Mouse (Mus musculus) embryonic facial prominence, embryonic 13.5 days (tissue): Measurements from ENCODE around the gene Pold3. TPM values are rescaled to one million over a fixed set of nuclear protein-coding genes. Genes with fewer than 3 reads are reported as not detected.
"Not testable (repeated sequence)": the region's sequence is repeated elsewhere in the genome, so short reads cannot be mapped to it uniquely, and the experiment has no call there.

Experiments used
- ATAC-seq: fragments of 200-750 bp; cut with Nextera tagmentation; 2 replicates; pipeline ENCODE4 v1.8.0; 2017; ENCODE audit warnings: low read depth; ENCODE audit not compliant: insufficient number of reproducible peaks, insufficient read depth, low FRiP score, low TSS enrichment
- H3K27ac ChIP-seq: fragments of 300-500 bp; sonication (generic); 2 replicates; pipeline ENCODE4 v1.5.1; 2015; ENCODE audit warnings: moderate library complexity, mild to moderate bottlenecking, inconsistent platforms
- H3K27me3 ChIP-seq: fragments of 300-500 bp; sonication (generic); 2 replicates; pipeline ENCODE4 v1.6.1; 2015; ENCODE audit warnings: mild to moderate bottlenecking, inconsistent platforms
- H3K36me3 ChIP-seq: fragments of 300-500 bp; sonication (generic); 2 replicates; pipeline ENCODE4 v1.6.1; 2015; ENCODE audit warnings: mild to moderate bottlenecking, inconsistent platforms
- H3K4me1 ChIP-seq: fragments of 300-500 bp; sonication (generic); 2 replicates; pipeline ENCODE4 v1.6.1; 2015; ENCODE audit warnings: inconsistent platforms
- H3K4me2 ChIP-seq: fragments of 300-500 bp; sonication (generic); 2 replicates; pipeline ENCODE4 v1.6.1; 2015; ENCODE audit warnings: moderate library complexity, mild to moderate bottlenecking, inconsistent platforms
- H3K4me3 ChIP-seq: fragments of 300-500 bp; sonication (generic); 2 replicates; pipeline ENCODE4 v1.5.1; 2015; ENCODE audit warnings: mild to moderate bottlenecking, inconsistent platforms
- H3K9ac ChIP-seq: fragments of 300-500 bp; sonication (generic); 2 replicates; pipeline ENCODE4 v1.6.1; 2015; ENCODE audit warnings: mild to moderate bottlenecking, inconsistent platforms
- H3K9me3 ChIP-seq: fragments of 300-500 bp; sonication (generic); 2 replicates; pipeline ENCODE4 v1.6.1; 2016; ENCODE audit warnings: inconsistent platforms
- WGBS: fragments of 180-500 bp; shearing (Covaris S2); methylation state at CpG from one replicate; pipeline ENCODE4 v1.1.7; 2015; ENCODE audit warnings: mixed read lengths; 5-methylcytosine and 5-hydroxymethylcytosine counted together
- polyA plus RNA-seq: library from polyadenylated mRNA; unstranded; fragments of >200 nt; fragmentation: Nextera tagmentation; extraction: Ambion mirVana; gene quantifications from 2 replicates; pipeline ENCODE4 v1.2.1, GENCODE M21; 2015

Pold3 gene
- polyA plus RNA-seq, 1 experiment from 2014 or later = 74.2 TPM

GRCm38 (mm10) chr7:100108341-100108740, 13.0 kb downstream of the Pold3 start:
- no peak for ATAC-seq
- 69% methylated on average over 3 of the region's 3 CpGs for WGBS

GRCm38 (mm10) chr7:100104677-100105076, 16.7 kb downstream of the Pold3 start:
- ATAC-seq = no peak
- WGBS = 94% methylated on average over 4 of the region's 4 CpGs

More at GRCm38 (mm10) chr7:100108341-100108740, 13.0 kb downstream of the Pold3 start:
- H3K27me3 ChIP-seq = no peaks in the 10 kb centered on the region
- H3K27ac ChIP-seq = no peak overlapping the region
- no peaks in the 10 kb centered on the region for H3K9me3 ChIP-seq
- H3K9ac ChIP-seq = no peak overlapping the region
- H3K4me2 ChIP-seq = no peak overlapping the region
- H3K4me3 ChIP-seq = no peak overlapping the region
- no peaks in the 10 kb centered on the region for H3K4me1 ChIP-seq
- H3K36me3 ChIP-seq = peaks cover 66% of the 10 kb centered on the region

GRCm38 (mm10) chr7:100100031-100100595, 21.3 kb downstream of the Pold3 start:
- H3K4me3 ChIP-seq = no peak overlapping the region
- no peak overlapping the region for H3K27ac ChIP-seq
- 90% methylated on average over 5 of the region's 5 CpGs for WGBS
- no peaks in the 10 kb centered on the region for H3K27me3 ChIP-seq
- H3K4me1 ChIP-seq = no peaks in the 10 kb centered on the region
- peaks cover 83% of the 10 kb centered on the region for H3K36me3 ChIP-seq
- no peak overlapping the region for H3K9ac ChIP-seq
- H3K9me3 ChIP-seq = no peaks in the 10 kb centered on the region
- no peak for ATAC-seq
- H3K4me2 ChIP-seq = no peak overlapping the region

More at GRCm38 (mm10) chr7:100104677-100105076, 16.7 kb downstream of the Pold3 start:
- Histone ChIP-seq H3K36me3 (peaks cover 77% of the 10 kb centered on the region), H3K9me3 (no peaks in the 10 kb centered on the region), H3K4me2 (no peak overlapping the region), H3K4me3 (no peak overlapping the region), H3K27ac (no peak overlapping the region), H3K27me3 (no peaks in the 10 kb centered on the region), H3K4me1 (no peaks in the 10 kb centered on the region), H3K9ac (no peak overlapping the region)

GRCm38 (mm10) chr7:100086891-100087290, 34.5 kb downstream of the Pold3 start:
- Histone ChIP-seq H3K4me1 (no peaks in the 10 kb centered on the region), H3K36me3 (peaks cover 91% of the 10 kb centered on the region), H3K4me3 (no peak overlapping the region), H3K4me2 (no peak overlapping the region), H3K9me3 (no peaks in the 10 kb centered on the region), H3K27me3 (no peaks in the 10 kb centered on the region), H3K27ac (no peak overlapping the region), H3K9ac (no peak overlapping the region)
- ATAC-seq = no peak
- WGBS = 93% methylated on average over 5 of the region's 5 CpGs

GRCm38 (mm10) chr7:100086159-100086755, 35.1 kb downstream of the Pold3 start:
- H3K27me3 ChIP-seq = no peaks in the 10 kb centered on the region
- ATAC-seq = no peak
- no peak overlapping the region for H3K4me3 ChIP-seq
- no peak overlapping the region for H3K9ac ChIP-seq
- 89% methylated on average over 8 of the region's 8 CpGs for WGBS
- no peak overlapping the region for H3K4me2 ChIP-seq
- peaks cover 88% of the 10 kb centered on the region for H3K36me3 ChIP-seq
- H3K9me3 ChIP-seq = no peaks in the 10 kb centered on the region
- no peaks in the 10 kb centered on the region for H3K4me1 ChIP-seq
- H3K27ac ChIP-seq = no peak overlapping the region

GRCm38 (mm10) chr7:100083812-100084211, 37.6 kb downstream of the Pold3 start:
- ATAC-seq = no peak
- peaks cover 77% of the 10 kb centered on the region for H3K36me3 ChIP-seq
- no peak overlapping the region for H3K4me2 ChIP-seq
- no peaks in the 10 kb centered on the region for H3K27me3 ChIP-seq
- peaks cover 4% of the 10 kb centered on the region; the same call in 1 of the 2 replicates for H3K4me1 ChIP-seq
- H3K27ac ChIP-seq = no peak overlapping the region
- 72% methylated on average over 6 of the region's 6 CpGs for WGBS
- H3K4me3 ChIP-seq = no peak overlapping the region
- no peaks in the 10 kb centered on the region for H3K9me3 ChIP-seq
- no peak overlapping the region for H3K9ac ChIP-seq

GRCm38 (mm10) chr7:100082836-100083235, 38.5 kb downstream of the Pold3 start:
- Histone ChIP-seq H3K4me1 (peaks cover 4% of the 10 kb centered on the region; the same call in 1 of the 2 replicates), H3K27me3 (no peaks in the 10 kb centered on the region), H3K9ac (no peak overlapping the region), H3K36me3 (peaks cover 74% of the 10 kb centered on the region), H3K4me3 (no peak overlapping the region), H3K4me2 (no peak overlapping the region), H3K27ac (no peak overlapping the region), H3K9me3 (no peaks in the 10 kb centered on the region)
- WGBS = 88% methylated on average over 6 of the region's 6 CpGs
- no peak for ATAC-seq

GRCm38 (mm10) chr7:100080087-100080781, 41.1 kb downstream of the Pold3 start:
- H3K4me2 ChIP-seq = no peak overlapping the region
- H3K9me3 ChIP-seq = no peaks in the 10 kb centered on the region
- 70% methylated on average over 12 of the region's 12 CpGs for WGBS
- H3K27ac ChIP-seq = 0 out of 2 replicates have a peak overlapping the region, but pooled peaks have one; percentile 2
- no peak for ATAC-seq
- H3K27me3 ChIP-seq = no peaks in the 10 kb centered on the region
- H3K36me3 ChIP-seq = peaks cover 49% of the 10 kb centered on the region
- no peak overlapping the region for H3K4me3 ChIP-seq
- H3K9ac ChIP-seq = no peak overlapping the region
- peaks cover 4% of the 10 kb centered on the region; the same call in 1 of the 2 replicates for H3K4me1 ChIP-seq

GRCm38 (mm10) chr7:100077071-100077470, 44.3 kb downstream of the Pold3 start:
- Histone ChIP-seq H3K9ac (no peak overlapping the region), H3K4me3 (no peak overlapping the region), H3K27ac (no peak overlapping the region), H3K4me2 (no peak overlapping the region), H3K27me3 (no peaks in the 10 kb centered on the region), H3K36me3 (peaks cover 18% of the 10 kb centered on the region), H3K4me1 (peaks cover 4% of the 10 kb centered on the region; the same call in 1 of the 2 replicates), H3K9me3 (no peaks in the 10 kb centered on the region)
- 89% methylated on average over 4 of the region's 4 CpGs for WGBS
- no peak for ATAC-seq

GRCm38 (mm10) chr7:100076296-100076695, 45.1 kb downstream of the Pold3 start:
- no peak overlapping the region for H3K27ac ChIP-seq
- H3K27me3 ChIP-seq = no peaks in the 10 kb centered on the region
- no peak overlapping the region for H3K9ac ChIP-seq
- peaks cover 4% of the 10 kb centered on the region; the same call in 1 of the 2 replicates for H3K4me1 ChIP-seq
- H3K9me3 ChIP-seq = no peaks in the 10 kb centered on the region
- H3K36me3 ChIP-seq = peaks cover 17% of the 10 kb centered on the region
- no peak for ATAC-seq
- 85% methylated on average over 5 of the region's 5 CpGs for WGBS
- no peak overlapping the region for H3K4me2 ChIP-seq
- no peak overlapping the region for H3K4me3 ChIP-seq

GRCm38 (mm10) chr7:100073959-100074358, 47.4 kb downstream of the Pold3 start:
- Histone ChIP-seq H3K36me3 (peaks cover 5% of the 10 kb centered on the region), H3K4me1 (no peaks in the 10 kb centered on the region), H3K27ac (no peak overlapping the region), H3K4me3 (no peak overlapping the region), H3K27me3 (no peaks in the 10 kb centered on the region), H3K4me2 (no peak overlapping the region), H3K9me3 (no peaks in the 10 kb centered on the region), H3K9ac (no peak overlapping the region)
- 79% methylated on average over 2 of the region's 2 CpGs for WGBS
- ATAC-seq = no peak

GRCm38 (mm10) chr7:100052991-100053390, 68.4 kb downstream of the Pold3 start:
- H3K36me3 ChIP-seq, H3K9ac ChIP-seq, H3K4me1 ChIP-seq, ATAC-seq, H3K27ac ChIP-seq, H3K27me3 ChIP-seq, H3K9me3 ChIP-seq, H3K4me2 ChIP-seq, H3K4me3 ChIP-seq: not testable (repeated sequence)
- WGBS = 96% methylated on average over 2 of the region's 2 CpGs
